Mouse (Mus musculus) kidney, postnatal 10 days (tissue): Measurements from ENCODE around the gene Auts2.
A peak's percentile ranks its signal among the peaks of the same experiment; 100 is the strongest.

Experiments used
- DNase-seq: peaks from one replicate; pipeline ENCODE4 v3.0.0; 2021; ENCODE audit warnings: mixed read lengths

Gene Auts2

GRCm38 (mm10) chr5:132380261-132380660 lies 162.9 kb downstream of the Auts2 start:
- peak; percentile 37 for DNase-seq

- no peak for DNase-seq
These were observed 164.2 kb downstream of the Auts2 start for GRCm38 (mm10) chr5:132378977-132379376.

- no peak for DNase-seq
These were observed 168.0 kb downstream of the Auts2 start for GRCm38 (mm10) chr5:132375130-132375529.

- no peak for DNase-seq
These were observed 169.6 kb downstream of the Auts2 start for GRCm38 (mm10) chr5:132373471-132374075.

- DNase-seq, result no peak
These were observed 170.5 kb downstream of the Auts2 start for GRCm38 (mm10) chr5:132372605-132373004.

- DNase-seq, result peak; percentile 76
These were observed 174.5 kb downstream of the Auts2 start for GRCm38 (mm10) chr5:132368678-132369088.

- no peak for DNase-seq
These were observed 181.9 kb downstream of the Auts2 start for GRCm38 (mm10) chr5:132361276-132361675.

- no peak for DNase-seq
These were observed 185.4 kb downstream of the Auts2 start for GRCm38 (mm10) chr5:132357726-132358125.

- DNase-seq, result no peak
These were observed 187.2 kb downstream of the Auts2 start for GRCm38 (mm10) chr5:132355935-132356334.

GRCm38 (mm10) chr5:132352437-132352836 lies 190.7 kb downstream of the Auts2 start:
- DNase-seq, result no peak

GRCm38 (mm10) chr5:132351139-132351538 lies 192.0 kb downstream of the Auts2 start:
- DNase-seq, result no peak

- DNase-seq, result no peak
These were observed 201.8 kb downstream of the Auts2 start for GRCm38 (mm10) chr5:132341315-132341714.

GRCm38 (mm10) chr5:132337677-132338076 lies 205.5 kb downstream of the Auts2 start:
- no peak for DNase-seq

- no peak for DNase-seq
These were observed 207.4 kb downstream of the Auts2 start for GRCm38 (mm10) chr5:132335719-132336118.

GRCm38 (mm10) chr5:132334796-132335195 lies 208.3 kb downstream of the Auts2 start:
- DNase-seq, result no peak

GRCm38 (mm10) chr5:132333744-132334143 lies 209.4 kb downstream of the Auts2 start:
- DNase-seq, result peak; percentile 33

- no peak for DNase-seq
These were observed 210.6 kb downstream of the Auts2 start for GRCm38 (mm10) chr5:132332521-132332920.

GRCm38 (mm10) chr5:132329171-132329936 lies 213.8 kb downstream of the Auts2 start:
- peak; percentile 32 for DNase-seq

- no peak for DNase-seq
These were observed 218.8 kb downstream of the Auts2 start for GRCm38 (mm10) chr5:132324246-132324883.

GRCm38 (mm10) chr5:132323608-132324007 lies 219.5 kb downstream of the Auts2 start:
- DNase-seq, result no peak

- no peak for DNase-seq
These were observed 220.2 kb downstream of the Auts2 start for GRCm38 (mm10) chr5:132322971-132323370.

- DNase-seq, result no peak
These were observed 224.9 kb downstream of the Auts2 start for GRCm38 (mm10) chr5:132318026-132318765.

- DNase-seq, result no peak
These were observed 226.2 kb downstream of the Auts2 start for GRCm38 (mm10) chr5:132316897-132317296.
